Mouse (Mus musculus): Measurements from ENCODE around the gene Adcy6.

GRCm38 (mm10) chr15:98622721-98623120, 12.8 kb upstream of the Adcy6 start:
- TF ChIP-seq CTCF (IDR thresholded peaks at IDR 0.05 in 2 of 3, conservative IDR thresholded peaks at IDR 0.05 in 1 of 3; ENCODE audit: control insufficient read depth in 1 of 3, insufficient read depth in 1 of 3, low read depth in 2 of 3, low read length in 3 of 3, poor library complexity in 1 of 3, severe bottlenecking in 1 of 3) (no peak), POLR2A (IDR thresholded peaks at IDR 0.05; ENCODE audit: control insufficient read depth in 1 of 2, insufficient read depth in 1 of 2, low read depth in 1 of 2, low read length in 2 of 2, poor library complexity in 1 of 2) (no peak), MAX (IDR thresholded peaks at IDR 0.05; ENCODE audit: low read length) (no peak), CHD2 (IDR thresholded peaks at IDR 0.05; ENCODE audit: low read length) (no peak), EP300 (IDR thresholded peaks at IDR 0.05; ENCODE audit: low read depth in 1 of 2, low read length in 2 of 2) (no peak), MEF2A (IDR thresholded peaks at IDR 0.05; ENCODE audit: extremely low read depth, insufficient replicate concordance, low read depth, low read length, poor library complexity, severe bottlenecking) (no peak), NELFE (IDR thresholded peaks at IDR 0.05; ENCODE audit: low read depth, low read length) (no peak), GABPA (IDR thresholded peaks at IDR 0.05; ENCODE audit: low read depth, low read length) (no peak), USF1 (IDR thresholded peaks at IDR 0.05; ENCODE audit: low read depth, low read length) (no peak), SMC3 (IDR thresholded peaks at IDR 0.05; ENCODE audit: low read depth, low read length) (no peak)
